8 mouse cellular contexts compared by ENCODE assay signal in the genomic region with DNA sequence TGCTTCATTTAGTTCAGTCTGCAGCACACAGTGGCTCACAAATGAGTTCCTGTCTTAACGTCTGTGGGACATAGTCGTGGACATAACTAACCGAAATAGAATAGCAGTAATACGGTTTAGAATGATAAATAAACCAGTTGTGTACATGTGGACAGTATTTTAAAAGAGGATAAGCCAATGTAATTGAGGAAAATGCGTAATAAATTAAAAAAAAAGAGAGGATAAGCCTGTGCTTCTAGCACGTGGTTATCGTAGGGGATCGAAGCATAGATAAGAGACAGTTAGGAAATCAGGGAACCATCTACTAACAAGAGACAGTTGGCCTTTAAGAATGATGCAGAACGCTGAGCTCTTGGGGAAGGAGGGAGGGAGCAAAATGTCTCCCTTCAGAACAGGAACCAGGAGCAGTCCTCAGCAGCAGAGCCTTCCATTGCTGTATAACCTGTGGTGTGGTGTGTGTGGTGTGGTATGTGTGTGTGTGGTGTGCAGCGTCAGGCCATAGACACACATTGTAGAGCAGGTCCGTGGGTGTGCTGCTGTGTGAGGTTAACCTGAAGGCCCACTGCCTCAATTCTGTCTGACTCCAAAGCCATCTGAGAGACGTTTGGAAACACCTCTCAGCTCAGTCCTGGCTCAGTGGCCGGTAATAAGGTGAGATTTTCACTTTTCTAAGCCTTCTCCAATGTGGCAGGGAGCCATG. TPM values are rescaled to one million over a fixed set of nuclear protein-coding genes. Genes with fewer than 3 reads are reported as not detected.
DNase-seq lines count a peak whose midpoint lies in the region; ATAC-seq and TF ChIP-seq lines count a peak whose summit lies in the region.

No protein-coding gene starts in this region.

- H3K27ac ChIP-seq in kidney, postnatal 0 days = peak overlapping the region; percentile 77
- H3K27ac ChIP-seq in embryonic facial prominence, embryonic 14.5 days (replicated peaks; ENCODE audit: low read depth, low read length) = peak overlapping the region; percentile 85
- peak overlapping the region; percentile 87 for H3K27ac ChIP-seq in limb, embryonic 11.5 days (replicated peaks; ENCODE audit: low read depth, low read length)
- peak overlapping the region; percentile 67 for H3K27ac ChIP-seq in neural tube, embryonic 15.5 days (replicated peaks)

- H3K4me3 ChIP-seq in kidney, postnatal 0 days (replicated peaks; ENCODE audit: low read depth, low read length) = no peak overlapping the region
- H3K4me3 ChIP-seq in embryonic facial prominence, embryonic 14.5 days (ENCODE audit: low read depth, low read length) = no peak overlapping the region
- H3K4me3 ChIP-seq in limb, embryonic 11.5 days (ENCODE audit: low read depth, low read length) = no peak overlapping the region
- H3K4me3 ChIP-seq in neural tube, embryonic 15.5 days (replicated peaks) = no peak overlapping the region

- WGBS in kidney, postnatal 0 days = 54% methylated on average over 13 of the region's 13 CpGs
- 55% methylated on average over 13 of the region's 13 CpGs for WGBS in embryonic facial prominence, embryonic 14.5 days
- WGBS in limb, embryonic 11.5 days = 64% methylated on average over 13 of the region's 13 CpGs
- WGBS in neural tube, embryonic 15.5 days = 54% methylated on average over 13 of the region's 13 CpGs

- no peak for TF ChIP-seq CTCF in kidney, postnatal 0 days (IDR thresholded peaks at IDR 0.05; ENCODE audit: low read depth)

- no peaks in the 10 kb centered on the region for H3K36me3 ChIP-seq in kidney, postnatal 0 days (ENCODE audit: insufficient read depth, low read length)
- no peaks in the 10 kb centered on the region for H3K36me3 ChIP-seq in embryonic facial prominence, embryonic 14.5 days (ENCODE audit: control insufficient read depth, insufficient read depth, low read length)
- H3K36me3 ChIP-seq in limb, embryonic 11.5 days (ENCODE audit: control insufficient read depth, insufficient read depth, low read length) = no peaks in the 10 kb centered on the region
- no peaks in the 10 kb centered on the region for H3K36me3 ChIP-seq in neural tube, embryonic 15.5 days

- ATAC-seq in kidney, postnatal 0 days (replicated peaks; ENCODE audit: low FRiP score, low read depth) = no peak
- ATAC-seq in embryonic facial prominence, embryonic 14.5 days (ENCODE audit: low read depth) = no peak
- no peak for ATAC-seq in limb, embryonic 11.5 days (ENCODE audit: insufficient number of reproducible peaks, low FRiP score, low TSS enrichment, low read depth)
- no peak for ATAC-seq in neural tube, embryonic 15.5 days (ENCODE audit: low FRiP score)

- H3K27me3 ChIP-seq in kidney, postnatal 0 days (ENCODE audit: insufficient read depth, low read length) = no peaks in the 10 kb centered on the region
- no peaks in the 10 kb centered on the region for H3K27me3 ChIP-seq in embryonic facial prominence, embryonic 14.5 days (replicated peaks; ENCODE audit: control insufficient read depth, insufficient read depth, low read length)
- no peaks in the 10 kb centered on the region for H3K27me3 ChIP-seq in limb, embryonic 11.5 days (ENCODE audit: control insufficient read depth, insufficient read depth, low read length)
- H3K27me3 ChIP-seq in neural tube, embryonic 15.5 days (replicated peaks) = no peaks in the 10 kb centered on the region

- H3K4me1 ChIP-seq in kidney, postnatal 0 days (replicated peaks; ENCODE audit: insufficient read depth, low read length) = peaks cover 27% of the 10 kb centered on the region
- H3K4me1 ChIP-seq in embryonic facial prominence, embryonic 14.5 days (ENCODE audit: control insufficient read depth, insufficient read depth, low read length) = peaks cover 47% of the 10 kb centered on the region
- peaks cover 29% of the 10 kb centered on the region for H3K4me1 ChIP-seq in limb, embryonic 11.5 days (ENCODE audit: control insufficient read depth, insufficient read depth, low read length)
- H3K4me1 ChIP-seq in neural tube, embryonic 15.5 days = peaks cover 61% of the 10 kb centered on the region

- no peak for DNase-seq in kidney, postnatal 0 days (ENCODE audit: low spot score)
- DNase-seq in kidney, adult 8-10 months = no peak
- DNase-seq in embryonic facial prominence, embryonic 14.5 days (ENCODE audit: low spot score) = no peak
- DNase-seq in limb, embryonic 11.5 days (ENCODE audit: low spot score) = no peak
- no peak for DNase-seq in adrenal gland, adult 8-10 months
- no peak for DNase-seq in gastrocnemius, postnatal 25 days
- DNase-seq in ovary, adult 18-20 months (ENCODE audit: low spot score) = no peak

- H3K4me2 ChIP-seq in kidney, postnatal 0 days (ENCODE audit: low read length) = no peak overlapping the region
- peak overlapping the region; percentile 39; the same call in 1 of the 2 replicates for H3K4me2 ChIP-seq in embryonic facial prominence, embryonic 14.5 days (ENCODE audit: low read depth, low read length)
- H3K4me2 ChIP-seq in limb, embryonic 11.5 days (ENCODE audit: low read depth, severe bottlenecking) = no peak overlapping the region
- 0 out of 2 replicates have a peak overlapping the region, but pooled peaks have one; percentile 9 for H3K4me2 ChIP-seq in neural tube, embryonic 15.5 days

- no peaks in the 10 kb centered on the region for H3K9me3 ChIP-seq in kidney, postnatal 0 days (replicated peaks; ENCODE audit: low read length)
- no peaks in the 10 kb centered on the region for H3K9me3 ChIP-seq in embryonic facial prominence, embryonic 14.5 days (ENCODE audit: control insufficient read depth, low read length)
- H3K9me3 ChIP-seq in limb, embryonic 11.5 days (ENCODE audit: control insufficient read depth, low read length) = no peaks in the 10 kb centered on the region
- no peaks in the 10 kb centered on the region for H3K9me3 ChIP-seq in neural tube, embryonic 15.5 days (replicated peaks)

- no peak overlapping the region for H3K9ac ChIP-seq in kidney, postnatal 0 days (ENCODE audit: low read depth, low read length)
- no peak overlapping the region for H3K9ac ChIP-seq in embryonic facial prominence, embryonic 14.5 days (ENCODE audit: low read depth, low read length)
- H3K9ac ChIP-seq in limb, embryonic 11.5 days (ENCODE audit: low read length) = peak overlapping the region; percentile 13; the same call in 1 of the 2 replicates
- no peak overlapping the region for H3K9ac ChIP-seq in neural tube, embryonic 15.5 days (replicated peaks)

RNA-seq across cellular contexts. Expression of a gene that starts 31.9 kb away (rescaled TPM):
- 0.30 and 0.50 TPM in 2 replicates for polyA plus RNA-seq in kidney, postnatal 0 days (2015; fragmentation: Nextera tagmentation; extraction: Ambion mirVana)
- 0.97 and 1.3 TPM in 2 replicates for polyA plus RNA-seq in embryonic facial prominence, embryonic 14.5 days (2014; fragmentation: Nextera tagmentation; extraction: Ambion mirVana)
- 0.15 TPM in 1 of 2 replicates, not detected in the other for polyA plus RNA-seq in limb, embryonic 11.5 days (2014; fragmentation: Nextera tagmentation; extraction: Ambion mirVana)
- 0.49 and 0.55 TPM in 2 replicates for polyA plus RNA-seq in neural tube, embryonic 15.5 days (2015; fragmentation: Nextera tagmentation; extraction: Ambion mirVana)
- total RNA-seq in adrenal gland, adult 8-10 months (2022) = 1 to 10 TPM; 2.3 to 6.0 (median 2.7) TPM
- total RNA-seq in gastrocnemius, postnatal 25 days (2021) = 10 to 100 TPM; 19.2 to 23.5 TPM

RNA-seq across cellular contexts. Expression of a gene that starts 48.4 kb away (rescaled TPM):
- 17.8 and 18.5 TPM in 2 replicates for polyA plus RNA-seq in kidney, postnatal 0 days (2015; fragmentation: Nextera tagmentation; extraction: Ambion mirVana)
- polyA plus RNA-seq in embryonic facial prominence, embryonic 14.5 days (2014; fragmentation: Nextera tagmentation; extraction: Ambion mirVana) = 22.6 and 23.5 TPM in 2 replicates
- 25.6 and 25.8 TPM in 2 replicates for polyA plus RNA-seq in limb, embryonic 11.5 days (2014; fragmentation: Nextera tagmentation; extraction: Ambion mirVana)
- 18.8 and 19.5 TPM in 2 replicates for polyA plus RNA-seq in neural tube, embryonic 15.5 days (2015; fragmentation: Nextera tagmentation; extraction: Ambion mirVana)
- total RNA-seq in adrenal gland, adult 8-10 months (2022) = 10 to 100 TPM; 38.3 to 40.6 (median 40.1) TPM
- 10 to 100 TPM; 30.4 to 31.2 TPM for total RNA-seq in gastrocnemius, postnatal 25 days (2021)

Comparison
In these comparisons a context has a peak if more than half of its experiments do, and no peak if none do; other contexts are left out.
1. H3K4me2 ChIP-seq: peak in embryonic facial prominence, embryonic 14.5 days (single experiment) and neural tube, embryonic 15.5 days (single experiment); none in kidney, postnatal 0 days (single experiment) and limb, embryonic 11.5 days (single experiment).
2. Peak in every context shown above with its lines, with median percentiles within 50 percentile points of each other: H3K27ac ChIP-seq.